Mouse (Mus musculus): ENCODE measurements at regions not wholly inside any gene's neighbourhood (a gene's known extent, or its start where the extent isn't known, plus 50 kb on each side); places are given as distances from the start of the nearest gene placed in this dataset.

GRCm38 (mm10) chr3:52711133-52711532 lies 305.9 kb downstream of the Cog6 start:
- TF ChIP-seq CTCF (IDR thresholded peaks at IDR 0.05; ENCODE audit: low read depth), result no peak
- TF ChIP-seq EP300 (IDR thresholded peaks at IDR 0.05; ENCODE audit: low read depth), result no peak
